Mouse (Mus musculus) hindbrain, embryonic 15.5 days (tissue): Measurements from ENCODE around the gene Sptbn4. TPM values are rescaled to one million over a fixed set of nuclear protein-coding genes. Genes with fewer than 3 reads are reported as not detected.

Source experiments
- ATAC-seq: fragments of 200-750 bp; cut with Nextera tagmentation; 2 replicates; pipeline ENCODE4 v1.8.0; 2017; ENCODE audit warnings: low read depth, moderate number of reproducible peaks, moderate TSS enrichment; ENCODE audit not compliant: low FRiP score
- H3K27ac ChIP-seq: fragments of 300-500 bp; sonication (generic); replicated peaks from 2 replicates; pipeline ENCODE4 v1.5.1; 2015; ENCODE audit warnings: mild to moderate bottlenecking, inconsistent platforms
- H3K27me3 ChIP-seq: fragments of 300-500 bp; sonication (generic); 2 replicates; pipeline ENCODE4 v1.6.1; 2015; ENCODE audit warnings: control low read depth, inconsistent platforms
- H3K36me3 ChIP-seq: fragments of 300-500 bp; sonication (generic); 2 replicates; pipeline ENCODE4 v1.6.1; 2015; ENCODE audit warnings: control low read depth, inconsistent platforms
- H3K4me1 ChIP-seq: fragments of 300-500 bp; sonication (generic); replicated peaks from 2 replicates; pipeline ENCODE4 v1.6.1; 2015; ENCODE audit warnings: control low read depth, inconsistent platforms
- H3K4me2 ChIP-seq: fragments of 300-500 bp; sonication (generic); 2 replicates; pipeline ENCODE4 v1.6.1; 2015; ENCODE audit warnings: moderate library complexity, mild to moderate bottlenecking, inconsistent platforms
- H3K4me3 ChIP-seq: fragments of 300-500 bp; sonication (generic); 2 replicates; pipeline ENCODE4 v1.5.1; 2015; ENCODE audit warnings: mild to moderate bottlenecking, inconsistent platforms
- H3K9ac ChIP-seq: fragments of 300-500 bp; sonication (generic); 2 replicates; pipeline ENCODE4 v1.6.1; 2015; ENCODE audit warnings: inconsistent platforms
- H3K9me3 ChIP-seq: fragments of 300-500 bp; sonication (generic); 2 replicates; pipeline ENCODE4 v1.6.1; 2016; ENCODE audit warnings: control low read depth, inconsistent platforms
- WGBS: fragments of 180-500 bp; shearing (Covaris S2); methylation state at CpG from one replicate; pipeline ENCODE4 v1.1.7; 2015; 5-methylcytosine and 5-hydroxymethylcytosine counted together
- polyA plus RNA-seq: library from polyadenylated mRNA; unstranded; fragments of >200 nt; fragmentation: Nextera tagmentation; extraction: Ambion mirVana; gene quantifications from 2 replicates; pipeline ENCODE4 v1.2.1, GENCODE M21; 2015

Sptbn4 gene
- polyA plus RNA-seq, 1 experiment from 2014 or later: 3.2 TPM

DNA sequence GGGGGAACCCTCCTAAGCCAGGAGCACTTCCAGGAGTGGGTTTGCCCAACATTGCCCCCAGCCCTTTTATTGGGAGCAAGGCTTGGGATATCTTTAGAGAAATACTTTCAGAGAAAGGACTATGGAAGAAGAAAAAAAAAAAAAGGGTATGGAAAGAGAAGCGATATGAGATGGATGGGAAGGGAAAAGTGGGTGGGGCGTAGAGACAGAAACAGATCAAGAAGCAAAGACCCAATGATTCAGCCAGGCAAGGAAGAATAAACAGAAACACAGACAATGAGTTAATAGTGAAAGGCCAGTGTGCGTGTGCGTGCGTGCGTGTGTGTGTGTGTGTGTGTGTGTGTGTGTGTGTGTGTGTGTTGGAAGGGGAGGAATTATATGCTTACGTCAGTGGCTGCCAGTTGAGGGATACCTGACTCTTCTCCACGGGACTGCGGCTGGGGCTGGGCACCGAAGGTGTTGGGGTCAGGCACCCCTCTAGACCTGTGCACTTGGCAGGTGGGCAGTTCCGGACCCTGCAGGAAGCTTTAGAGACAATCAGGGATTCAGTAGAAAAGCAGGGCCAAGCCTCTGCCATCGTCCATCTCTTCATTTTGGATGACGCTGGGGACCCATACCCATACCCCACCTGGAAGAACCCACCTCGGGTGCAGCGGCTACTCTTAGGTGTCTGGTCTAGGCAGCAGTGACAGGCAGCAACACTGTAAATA, 112.3 kb downstream of the Sptbn4 start:
- Histone ChIP-seq H3K4me1 (peaks cover 80% of the 10 kb centered on the region), H3K27me3 (peaks cover 82% of the 10 kb centered on the region), H3K4me3 (no peak overlapping the region), H3K9ac (no peak overlapping the region), H3K27ac (no peak overlapping the region), H3K4me2 (no peak overlapping the region), H3K36me3 (no peaks in the 10 kb centered on the region), H3K9me3 (no peaks in the 10 kb centered on the region)
- WGBS: 62% methylated on average over 15 of the region's 15 CpGs
- 0 out of 2 replicates have a peak, but pooled peaks have one; percentile 5 for ATAC-seq

DNA sequence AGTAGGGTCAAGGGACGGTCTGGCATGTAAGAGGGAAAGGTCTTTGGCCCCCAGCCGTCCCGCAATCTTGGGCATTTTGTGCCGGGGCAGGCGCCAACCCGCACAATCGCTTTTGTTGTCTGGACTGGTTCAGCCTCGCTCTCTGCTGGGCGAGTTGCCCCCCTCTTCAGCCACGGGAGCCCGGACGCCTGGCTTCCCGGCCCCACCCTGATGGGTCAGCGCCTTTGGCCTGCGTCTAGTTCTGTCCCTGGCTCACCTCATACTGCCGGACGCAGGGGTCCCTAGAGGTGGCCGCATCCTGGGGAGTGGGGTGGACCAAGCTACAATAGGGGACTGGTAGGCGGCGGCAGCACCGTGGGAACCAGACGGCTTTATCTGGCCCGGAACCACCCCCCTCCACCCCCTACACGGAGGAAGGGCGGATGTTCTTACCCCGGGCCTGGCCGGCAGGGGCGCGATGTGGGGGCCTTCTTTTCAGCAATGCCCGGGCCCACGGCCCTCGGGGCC, 113.0 kb downstream of the Sptbn4 start:
- Histone ChIP-seq H3K27ac (no peak overlapping the region), H3K4me2 (peak overlapping the region; percentile 94; the same call in 1 of the 2 replicates), H3K27me3 (peaks cover 89% of the 10 kb centered on the region), H3K4me1 (peaks cover 81% of the 10 kb centered on the region), H3K9ac (no peak overlapping the region), H3K4me3 (peak overlapping the region; percentile 12), H3K9me3 (no peaks in the 10 kb centered on the region), H3K36me3 (no peaks in the 10 kb centered on the region)
- 3% methylated on average over 32 of the region's 32 CpGs for WGBS
- ATAC-seq: no peak

DNA sequence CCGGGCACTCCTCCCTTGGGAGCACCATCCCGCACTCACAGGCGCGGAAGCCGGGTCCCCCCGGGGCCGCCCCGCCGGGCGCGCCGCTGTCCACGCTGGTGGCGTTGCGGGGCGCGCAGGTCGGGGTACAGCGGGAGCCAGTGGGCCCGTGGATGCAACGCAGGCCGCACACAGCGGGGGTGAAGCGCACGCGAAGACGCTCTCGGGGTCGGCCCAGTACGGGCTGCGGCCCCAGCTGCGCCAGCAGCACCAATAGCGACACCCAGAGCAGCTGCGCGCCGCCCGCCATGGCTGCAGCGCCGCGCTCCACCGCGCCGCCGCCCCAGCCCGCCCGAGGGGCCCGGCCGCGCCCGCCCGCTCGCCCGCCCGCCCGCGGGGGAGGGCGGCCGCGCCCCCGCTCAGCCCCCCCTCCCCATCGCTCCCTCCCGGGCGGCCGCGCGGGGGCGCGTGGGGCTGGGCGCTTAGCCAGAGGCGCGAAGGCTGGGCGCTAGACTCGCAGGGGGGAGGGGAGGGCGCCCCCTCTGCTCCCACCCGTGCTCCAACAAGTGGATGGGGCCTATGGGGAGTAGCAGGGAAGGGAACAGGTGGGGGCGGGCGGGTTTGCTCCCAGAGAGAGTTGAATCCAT, 114.1 kb downstream of the Sptbn4 start:
- Histone ChIP-seq H3K36me3 (no peaks in the 10 kb centered on the region), H3K4me1 (peaks cover 75% of the 10 kb centered on the region), H3K4me2 (peak overlapping the region; percentile 94), H3K9me3 (no peaks in the 10 kb centered on the region), H3K27ac (no peak overlapping the region), H3K27me3 (peaks cover 97% of the 10 kb centered on the region), H3K9ac (peak overlapping the region; percentile 50), H3K4me3 (peak overlapping the region; percentile 47)
- WGBS: 0% methylated on average over 42 of the region's 77 CpGs
- no peak for ATAC-seq

DNA sequence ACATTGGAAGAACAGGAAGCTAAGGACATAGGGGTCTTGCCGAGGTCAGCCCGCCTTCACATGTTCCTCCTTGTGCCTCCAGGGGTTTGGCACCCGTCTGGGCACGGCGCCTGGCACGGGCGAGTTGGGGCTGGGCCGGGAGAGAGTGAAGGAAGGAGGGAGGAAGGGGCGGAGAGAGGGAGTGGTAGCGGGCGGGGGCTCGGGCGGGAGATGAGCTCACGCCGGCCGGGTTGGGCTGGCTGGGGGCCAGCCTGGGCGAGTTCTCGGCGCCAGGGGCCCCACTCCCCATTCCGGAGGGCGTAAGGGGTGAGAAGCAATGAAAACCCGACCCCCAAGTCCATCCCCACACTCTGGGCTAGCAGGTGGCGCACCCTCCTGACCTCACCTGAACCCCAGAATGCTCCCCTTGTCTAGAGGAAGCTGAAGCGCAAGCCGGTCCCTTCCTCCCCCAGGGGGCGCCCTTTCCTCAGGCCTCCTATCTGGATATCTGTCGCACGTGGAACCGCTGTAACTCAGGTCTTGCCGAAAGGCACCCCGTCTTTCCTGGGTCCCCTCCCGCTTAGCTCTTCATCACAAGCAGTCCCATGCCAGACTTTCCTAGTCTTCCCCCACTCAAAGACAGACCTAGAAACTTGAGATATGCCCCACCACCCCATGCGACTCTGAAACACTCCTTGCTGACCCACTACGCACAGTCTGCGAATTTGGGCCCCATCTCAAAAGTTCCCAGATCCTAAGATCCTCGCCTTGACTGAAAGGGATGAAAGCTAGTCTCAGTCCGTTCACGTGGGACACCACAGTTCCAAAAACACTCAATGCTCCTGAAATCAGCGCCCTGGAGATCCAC, 114.9 kb downstream of the Sptbn4 start:
- H3K9me3 ChIP-seq: no peaks in the 10 kb centered on the region
- peak overlapping the region; percentile 47 for H3K4me3 ChIP-seq
- H3K4me1 ChIP-seq: peaks cover 73% of the 10 kb centered on the region
- peaks cover 97% of the 10 kb centered on the region for H3K27me3 ChIP-seq
- no peak for ATAC-seq
- H3K4me2 ChIP-seq: peak overlapping the region; percentile 94
- H3K9ac ChIP-seq: peak overlapping the region; percentile 50; the same call in 1 of the 2 replicates
- under 1% methylated on average over 34 of the region's 39 CpGs for WGBS
- no peaks in the 10 kb centered on the region for H3K36me3 ChIP-seq
- H3K27ac ChIP-seq: no peak overlapping the region

DNA sequence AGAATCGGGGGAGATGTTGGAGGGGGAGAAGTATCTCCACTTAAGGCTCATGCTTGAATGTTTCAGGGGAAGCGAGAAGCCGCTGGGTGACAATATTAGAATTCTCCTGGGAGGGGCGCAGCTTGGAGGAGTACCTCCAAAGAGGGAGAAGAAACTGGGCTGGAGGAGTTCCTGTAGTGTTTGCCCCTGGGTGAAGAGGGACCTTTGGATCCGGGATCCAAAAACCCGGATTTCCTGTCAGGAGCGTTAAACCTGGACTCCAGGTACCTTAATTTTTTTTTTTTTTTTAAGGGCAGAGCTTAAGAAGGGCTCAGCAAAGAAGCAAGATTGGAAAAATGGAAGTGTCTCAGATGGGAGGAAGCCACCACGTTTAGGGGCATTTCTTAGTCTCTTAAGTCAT, 115.6 kb downstream of the Sptbn4 start:
- WGBS: 8% methylated on average over 8 of the region's 8 CpGs
- H3K36me3 ChIP-seq: no peaks in the 10 kb centered on the region
- H3K27me3 ChIP-seq: peaks cover 98% of the 10 kb centered on the region
- no peak for ATAC-seq
- H3K4me2 ChIP-seq: peak overlapping the region; percentile 94
- H3K9ac ChIP-seq: no peak overlapping the region
- peak overlapping the region; percentile 47; the same call in 1 of the 2 replicates for H3K4me3 ChIP-seq
- no peaks in the 10 kb centered on the region for H3K9me3 ChIP-seq
- no peak overlapping the region for H3K27ac ChIP-seq
- H3K4me1 ChIP-seq: peaks cover 66% of the 10 kb centered on the region

DNA sequence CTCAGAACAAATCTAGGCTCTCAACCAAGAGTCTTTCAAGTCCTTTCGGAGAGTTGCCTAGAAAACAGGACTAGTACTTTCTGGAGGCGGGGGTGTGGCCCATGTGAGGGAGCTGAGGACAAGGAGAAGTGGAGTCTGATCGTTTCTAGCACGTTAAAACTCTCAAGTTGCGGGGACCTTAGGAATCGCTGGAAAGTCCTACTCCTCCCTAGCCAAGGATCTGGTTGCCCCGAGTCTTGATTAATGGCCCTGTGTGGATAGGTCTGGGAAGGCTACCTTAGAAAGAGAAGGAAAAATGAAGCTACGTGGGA, 116.0 kb downstream of the Sptbn4 start:
- Histone ChIP-seq H3K36me3 (no peaks in the 10 kb centered on the region), H3K4me1 (peaks cover 63% of the 10 kb centered on the region), H3K27me3 (peaks cover 98% of the 10 kb centered on the region), H3K9ac (no peak overlapping the region), H3K4me3 (peak overlapping the region; percentile 40; the same call in 1 of the 2 replicates), H3K9me3 (no peaks in the 10 kb centered on the region), H3K4me2 (peak overlapping the region; percentile 64), H3K27ac (no peak overlapping the region)
- 4% methylated on average over 8 of the region's 8 CpGs for WGBS
- ATAC-seq: no peak

DNA sequence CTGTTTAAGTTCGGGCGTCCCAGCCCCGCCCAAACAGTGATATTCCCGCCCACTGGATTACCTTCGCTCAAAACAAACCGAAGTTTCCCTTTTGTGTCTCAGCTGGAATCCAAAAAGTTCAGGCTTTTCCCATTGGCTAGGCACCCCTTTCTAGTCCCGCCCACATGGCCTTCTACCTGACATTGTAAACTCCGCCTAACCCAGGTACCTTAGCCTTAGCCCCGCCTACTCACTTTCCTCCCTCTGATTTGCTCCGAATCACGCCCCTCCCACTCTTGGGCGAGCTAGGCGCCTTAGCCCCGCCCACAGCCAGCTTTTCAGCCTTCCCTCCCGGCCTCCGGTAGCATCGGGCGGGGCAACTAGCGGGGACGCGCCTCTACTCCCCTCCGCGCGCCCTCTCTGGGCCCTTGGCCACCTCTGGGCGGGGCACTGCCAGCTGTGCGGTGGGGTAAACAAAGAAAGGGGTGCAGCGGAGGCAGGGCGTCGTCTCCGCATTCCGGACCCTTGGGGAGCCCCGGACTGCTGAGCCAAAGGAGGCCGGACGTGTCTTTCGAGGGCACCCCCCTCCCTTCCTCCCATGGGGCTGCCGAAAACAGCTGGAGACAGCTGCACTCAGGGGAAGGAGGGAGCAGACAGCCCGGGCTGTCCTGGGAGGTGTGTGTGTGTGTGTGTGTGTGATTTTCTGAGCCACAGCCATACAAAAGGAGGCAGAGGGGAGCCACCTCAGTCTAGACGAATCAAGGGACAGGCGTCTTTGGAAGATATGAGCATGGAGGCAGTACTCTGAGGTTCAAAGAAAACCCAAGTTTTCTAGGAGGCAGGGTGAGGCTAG, 116.6 kb downstream of the Sptbn4 start:
- Histone ChIP-seq H3K36me3 (no peaks in the 10 kb centered on the region), H3K27me3 (peaks cover 99% of the 10 kb centered on the region), H3K9ac (no peak overlapping the region), H3K4me3 (peak overlapping the region; percentile 40), H3K27ac (no peak overlapping the region), H3K9me3 (no peaks in the 10 kb centered on the region), H3K4me1 (peaks cover 61% of the 10 kb centered on the region), H3K4me2 (peak overlapping the region; percentile 64)
- ATAC-seq: no peak
- under 1% methylated on average over 38 of the region's 39 CpGs for WGBS

DNA sequence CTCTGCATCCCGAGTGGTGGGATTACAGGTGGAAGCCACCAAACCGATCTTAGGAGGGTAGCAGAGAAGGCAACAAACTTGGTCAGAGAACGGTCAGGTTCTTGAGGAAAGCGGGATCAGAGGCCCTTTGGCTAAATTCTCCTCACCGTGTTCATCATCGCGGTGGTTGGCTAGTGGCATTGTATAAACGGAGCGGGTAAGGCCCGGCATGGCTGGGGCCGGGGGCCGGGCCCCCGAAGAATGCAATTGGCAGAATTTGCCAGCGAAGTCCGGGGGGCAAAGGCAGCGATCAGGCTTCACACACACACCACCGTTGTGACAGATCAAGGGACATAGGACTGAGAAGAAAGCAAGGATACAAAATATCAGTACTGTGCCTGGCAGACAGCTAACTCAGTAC, 117.5 kb downstream of the Sptbn4 start:
- WGBS: 22% methylated on average over 17 of the region's 17 CpGs
- Histone ChIP-seq H3K4me2 (no peak overlapping the region), H3K9ac (no peak overlapping the region), H3K4me3 (no peak overlapping the region), H3K36me3 (no peaks in the 10 kb centered on the region), H3K27me3 (peaks cover 95% of the 10 kb centered on the region), H3K27ac (no peak overlapping the region), H3K4me1 (peaks cover 67% of the 10 kb centered on the region), H3K9me3 (no peaks in the 10 kb centered on the region)
- no peak for ATAC-seq

DNA sequence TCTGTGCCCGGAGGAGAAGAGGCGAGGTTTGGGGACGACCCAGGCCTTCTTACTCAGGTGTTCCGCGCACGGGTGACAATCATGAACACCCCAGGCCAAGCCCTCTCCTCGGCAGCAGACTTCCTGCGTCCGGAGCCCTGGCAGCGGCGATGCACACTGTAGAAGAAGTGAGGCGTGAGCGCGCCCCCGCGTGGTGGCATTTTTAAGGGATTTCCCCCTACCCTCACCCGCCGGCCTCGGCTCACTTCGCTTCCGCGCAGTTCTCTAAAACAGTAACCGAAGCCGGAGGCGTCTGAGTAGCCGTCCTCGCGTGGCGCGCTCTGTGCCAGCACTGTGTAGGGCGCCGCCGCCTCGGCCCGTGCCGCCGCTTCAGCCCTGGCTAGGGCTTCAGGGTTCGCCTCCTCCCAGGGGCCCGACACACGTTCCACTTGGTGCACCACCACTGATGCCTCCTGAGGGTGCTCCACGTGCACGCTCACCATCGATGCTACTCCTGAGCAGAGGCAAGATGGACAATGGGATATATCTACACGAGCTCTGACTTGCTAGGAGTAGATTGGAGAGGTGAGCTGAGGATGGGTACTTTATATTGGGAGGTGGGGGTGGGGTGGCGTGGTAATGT, 118.0 kb downstream of the Sptbn4 start:
- ATAC-seq: peak; percentile 12; the same call in 1 of the 2 replicates
- H3K36me3 ChIP-seq: no peaks in the 10 kb centered on the region
- peak overlapping the region; percentile 23 for H3K4me3 ChIP-seq
- H3K27ac ChIP-seq: no peak overlapping the region
- H3K4me1 ChIP-seq: peaks cover 63% of the 10 kb centered on the region
- H3K9ac ChIP-seq: no peak overlapping the region
- peaks cover 95% of the 10 kb centered on the region for H3K27me3 ChIP-seq
- WGBS: 4% methylated on average over 44 of the region's 45 CpGs
- peak overlapping the region; percentile 50 for H3K4me2 ChIP-seq
- no peaks in the 10 kb centered on the region for H3K9me3 ChIP-seq

DNA sequence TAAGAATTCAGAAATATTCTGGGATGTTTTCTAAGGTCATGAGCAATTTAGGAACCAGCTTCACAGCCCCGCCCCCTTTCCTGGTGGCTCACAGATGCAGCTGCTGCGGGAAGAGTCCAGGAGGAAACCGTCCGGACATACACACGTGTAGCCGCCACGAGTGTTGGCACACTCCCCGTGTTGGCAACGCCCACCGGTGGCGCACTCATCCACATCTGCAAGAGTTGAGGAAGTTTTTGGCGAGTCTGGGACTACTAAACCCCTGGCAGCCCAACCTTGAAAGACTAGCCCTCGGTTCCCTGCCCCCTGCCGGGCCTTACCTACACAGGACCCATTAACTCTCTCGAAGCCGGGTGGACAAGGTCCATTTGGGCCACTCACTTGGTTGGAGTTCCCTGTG, 118.8 kb downstream of the Sptbn4 start:
- H3K4me1 ChIP-seq: peaks cover 55% of the 10 kb centered on the region
- no peak for ATAC-seq

DNA sequence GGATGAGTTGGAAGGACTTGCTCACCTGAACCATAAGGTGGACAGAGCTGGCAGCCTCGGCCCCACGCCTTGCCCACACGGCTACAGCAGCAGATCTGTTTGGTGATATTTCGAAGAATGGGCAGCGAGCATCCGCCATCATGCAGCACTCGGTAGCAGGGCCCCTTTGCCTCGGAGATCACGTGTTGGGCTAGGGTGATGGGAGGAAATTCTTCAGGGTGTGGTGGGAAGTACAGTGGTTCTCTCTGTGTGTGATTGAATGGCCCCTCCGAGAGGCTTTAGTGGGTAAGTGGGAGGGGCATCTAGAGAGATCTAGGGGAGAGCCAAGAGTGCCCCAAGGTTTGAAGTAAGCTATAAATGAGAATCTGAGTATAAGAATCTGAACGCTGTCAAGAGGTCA, 119.3 kb downstream of the Sptbn4 start:
- 88% methylated on average over 11 of the region's 11 CpGs for WGBS

More for the DNA sequence above, 118.8 kb downstream of the Sptbn4 start:
- no peak overlapping the region for H3K9ac ChIP-seq
- H3K4me2 ChIP-seq: no peak overlapping the region
- H3K27ac ChIP-seq: no peak overlapping the region
- H3K4me3 ChIP-seq: no peak overlapping the region
- H3K9me3 ChIP-seq: no peaks in the 10 kb centered on the region
- no peaks in the 10 kb centered on the region for H3K36me3 ChIP-seq
- peaks cover 94% of the 10 kb centered on the region for H3K27me3 ChIP-seq
- WGBS: 36% methylated on average over 16 of the region's 16 CpGs

More for the DNA sequence above, 119.3 kb downstream of the Sptbn4 start:
- Histone ChIP-seq H3K9me3 (no peaks in the 10 kb centered on the region), H3K9ac (no peak overlapping the region), H3K27me3 (peaks cover 94% of the 10 kb centered on the region), H3K4me3 (no peak overlapping the region), H3K27ac (no peak overlapping the region), H3K4me1 (peaks cover 50% of the 10 kb centered on the region), H3K36me3 (no peaks in the 10 kb centered on the region), H3K4me2 (no peak overlapping the region)
- ATAC-seq: no peak
